Mouse (Mus musculus): Measurements from ENCODE around the gene Hmx1.

GRCm38 (mm10) chr5:35391656-35392333 is 2.9 kb downstream of the Hmx1 start:
- TF ChIP-seq CTCF (IDR thresholded peaks at IDR 0.05; ENCODE audit: borderline replicate concordance, control insufficient read depth, extremely low read depth, insufficient read depth, low read length, poor library complexity) = no peak
- TF ChIP-seq POLR2A (IDR thresholded peaks at IDR 0.05; ENCODE audit: control insufficient read depth, extremely low read depth, insufficient read depth, low read length, poor library complexity) = no peak
